26 mouse cellular contexts compared by ENCODE assay signal in the genomic region with DNA sequence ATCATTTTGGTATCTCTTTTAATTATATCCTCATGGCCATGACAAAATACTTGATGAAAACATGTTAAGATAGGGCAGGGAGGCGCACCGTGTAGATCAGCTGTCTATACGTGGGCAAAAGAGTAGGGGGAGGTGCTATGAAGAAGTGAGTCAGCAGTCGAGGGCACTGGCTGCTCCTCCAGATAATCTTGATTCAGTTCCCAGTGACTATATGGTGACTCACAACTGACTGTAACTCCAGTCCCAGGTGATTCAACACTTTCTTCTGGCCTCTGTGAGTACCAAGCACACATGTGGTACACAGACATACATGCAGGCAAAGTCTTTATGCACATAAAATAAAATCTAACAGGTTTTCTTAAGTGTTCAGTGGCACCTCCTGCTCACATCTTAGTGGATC. TPM values are rescaled to one million over a fixed set of nuclear protein-coding genes. Genes with fewer than 3 reads are reported as not detected.
DNase-seq lines count a peak whose midpoint lies in the region; ATAC-seq and TF ChIP-seq lines count a peak whose summit lies in the region.
"Had no signal": no experiment of that assay in that cellular context is flagged by ENCODE, and none has a peak within 500 bp of the region (broad histone marks: within the 10 kb centered on the region; RNA-seq: fewer than 3 reads in every experiment).

No protein-coding gene starts in this region.

- H3K79me3 ChIP-seq in C2C12 (ENCODE audit: low read depth) = no peaks in the 10 kb centered on the region

- no peak for TF ChIP-seq CTCF in C2C12 (IDR thresholded peaks at IDR 0.05; ENCODE audit: control insufficient read depth, insufficient read depth, insufficient read length)

- peak; percentile 10 to 19 for DNase-seq in frontal cortex, postnatal 36 days (ENCODE audit: low spot score in 2 of 2)
- no peak for DNase-seq in frontal cortex, postnatal 10 days (ENCODE audit: low spot score in 2 of 2)
- DNase-seq in 3134 (ENCODE audit: extremely low read depth, insufficient read length, low spot score) = peak; percentile 62
- DNase-seq in adrenal gland, postnatal 36 days = peak; percentile 20 to 41
- no peak for DNase-seq in urinary bladder, postnatal 10 days (ENCODE audit: low spot score)
- DNase-seq in cerebellum, adult 11 months = no peak
- DNase-seq: cerebellum, adult 9-10 months; heart, adult 11 months; heart, postnatal 14 days; kidney, adult 9 months; kidney, postnatal 36 days; layer of hippocampus, adult 9-11 months; liver; liver, postnatal 0 days; lung, postnatal 14 days; thymus, postnatal 25 days had no signal

- no peaks in the 10 kb centered on the region for H3K27me3 ChIP-seq in C2C12 (ENCODE audit: control insufficient read depth, insufficient read depth, insufficient read length)
- H3K27me3 ChIP-seq: heart, embryonic 12.5 days; midbrain, embryonic 13.5 days had no signal

- H3K4me3 ChIP-seq in C2C12 (ENCODE audit: insufficient read depth, poor library complexity, severe bottlenecking) = no peak overlapping the region
- H3K4me3 ChIP-seq: heart, embryonic 12.5 days; midbrain, embryonic 13.5 days had no signal

- H3ac ChIP-seq in C2C12 (ENCODE audit: control insufficient read depth, insufficient read length, low read depth) = no peak overlapping the region

- no peak for ATAC-seq in erythroid progenitor cell, adult 5-6 weeks (replicated peaks; ENCODE audit: low FRiP score, poor library complexity, severe bottlenecking)
- ATAC-seq: forebrain, embryonic 14.5 days; liver, postnatal 0 days; midbrain, embryonic 13.5 days had no signal

- no peaks in the 10 kb centered on the region for H3K79me2 ChIP-seq in C2C12 (ENCODE audit: control insufficient read depth, insufficient read depth)

- H3K36me3 ChIP-seq in C2C12 (ENCODE audit: control insufficient read depth, insufficient read depth) = no peaks in the 10 kb centered on the region
- H3K36me3 ChIP-seq: G1E; heart, embryonic 12.5 days; midbrain, embryonic 13.5 days had no signal

TF ChIP-seq in C2C12, 6 proteins besides CTCF, POLR2A, EP300 and RAD21:
- TF ChIP-seq USF1 (IDR thresholded peaks at IDR 0.05; ENCODE audit: low read depth) = peak; percentile 7
- peak; percentile 65 for TF ChIP-seq MYOD1 (IDR thresholded peaks at IDR 0.05; ENCODE audit: control insufficient read depth, insufficient read length, low read depth)
- no peak for TF ChIP-seq MYOG (IDR thresholded peaks at IDR 0.05; ENCODE audit: control insufficient read depth, extremely low read depth, insufficient read length)
- peak; percentile 98 for TF ChIP-seq FOSL1 (IDR thresholded peaks at IDR 0.05; ENCODE audit: insufficient read depth, low read length, poor library complexity, severe bottlenecking)
- TF ChIP-seq MAX (IDR thresholded peaks at IDR 0.05) = peak; percentile 77

RNA-seq across cellular contexts. Expression of gene Vgll2, which starts 47.2 kb away (rescaled TPM):
- polyA plus RNA-seq in C2C12 (2012; fragmentation: generic; extraction: Trizol) = 1.2 TPM
- not detected for total RNA-seq in adrenal gland, postnatal 36 days (2021)
- total RNA-seq in erythroid progenitor cell, adult 5-6 weeks (2015; ENCODE audit: low replicate concordance) = not detected in 2 replicates
- total RNA-seq in erythroid progenitor cell, adult 5-6 weeks (2017; ENCODE audit: low replicate concordance) = not detected in 2 replicates
- total RNA-seq: common myeloid progenitor, adult 5-6 weeks; G1E; heart, postnatal 14 days; left cerebral cortex, postnatal 14 days; megakaryocyte, adult 5-6 weeks had no signal
- polyA plus RNA-seq: G1E; intestine, embryonic 14.5 days; liver, postnatal 0 days had no signal

Comparison
In these comparisons a context has a peak if more than half of its experiments do, and no peak if none do; other contexts are left out.
1. DNase-seq: peak in frontal cortex, postnatal 36 days (2 of 2), 3134 (single experiment) and adrenal gland, postnatal 36 days (2 of 2); none in frontal cortex, postnatal 10 days (0 of 2), urinary bladder, postnatal 10 days (single experiment) and cerebellum, adult 11 months (single experiment).